Mouse (Mus musculus) cortical plate, adult 2 months (tissue): Measurements from ENCODE around the gene Rpn1.

Source experiments
- CTCF ChIP-seq: fragments of 200-500 bp; IDR thresholded peaks from 2 replicates; pipeline ENCODE4 v1.5.1; 2011; ENCODE audit warnings: mild to moderate bottlenecking, control low read depth, low read length; ENCODE audit not compliant: insufficient read depth; ENCODE audit errors: extremely low read depth
- POLR2A ChIP-seq: fragments of 200-500 bp; IDR thresholded peaks from 2 replicates; pipeline ENCODE4 v1.6.1; 2011; ENCODE audit warnings: mild to moderate bottlenecking, low read length, control low read depth; ENCODE audit not compliant: insufficient read depth; ENCODE audit errors: extremely low read depth

- TF ChIP-seq CTCF (no peak), POLR2A (no peak)
These were observed 56.0 kb downstream of the Rpn1 start for GRCm38 (mm10) chr6:88140264-88140663.
